Mouse (Mus musculus): ENCODE data around the gene Emid1.

Emid1 gene

DNA sequence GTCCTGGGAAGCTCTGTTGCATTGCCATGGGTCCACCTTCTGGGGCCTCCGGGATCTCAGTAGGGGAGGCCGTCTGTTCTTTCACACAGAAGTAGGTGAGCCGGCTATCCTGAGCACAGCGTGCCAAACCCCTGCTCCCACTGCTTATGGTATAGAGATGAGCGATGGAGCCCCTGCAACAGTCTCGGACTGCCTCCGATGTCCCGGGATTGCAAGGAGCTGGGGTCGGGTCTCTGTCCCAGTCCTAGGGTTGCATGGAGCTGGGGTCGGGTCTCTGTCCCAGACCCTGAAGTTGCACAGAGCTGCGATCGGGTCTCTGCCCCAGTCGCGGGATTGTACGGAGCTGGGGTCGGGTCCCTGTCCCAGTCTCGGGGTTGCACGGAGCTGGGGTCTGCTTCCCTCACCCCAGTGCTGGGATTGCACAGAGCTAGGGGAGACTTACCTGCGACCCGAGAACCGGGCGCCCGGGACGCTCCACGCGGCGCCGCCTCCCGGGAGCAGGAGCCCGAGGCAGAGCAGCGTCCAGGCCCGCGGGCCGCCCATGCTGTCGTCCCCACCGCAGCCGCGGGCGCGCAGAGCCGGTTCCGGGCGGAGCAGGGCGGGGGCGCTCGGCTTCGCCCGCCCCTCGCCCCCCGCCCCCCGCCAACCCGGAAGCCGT is at the start of gene Emid1:
TSS of gene Emid1 (minus strand) at position 578 of the 658 bp plus-strand sequence.
- DNase-seq (ENCODE audit: low spot score) = no peak

- no peak for DNase-seq (ENCODE audit: low spot score)
Measured at GRCm38 (mm10) chr11:5199879-5200278, 47.8 kb upstream of the Emid1 start.

GRCm38 (mm10) chr11:5197068-5197467 is 45.0 kb upstream of the Emid1 start:
- DNase-seq (ENCODE audit: low spot score) = no peak

DNA sequence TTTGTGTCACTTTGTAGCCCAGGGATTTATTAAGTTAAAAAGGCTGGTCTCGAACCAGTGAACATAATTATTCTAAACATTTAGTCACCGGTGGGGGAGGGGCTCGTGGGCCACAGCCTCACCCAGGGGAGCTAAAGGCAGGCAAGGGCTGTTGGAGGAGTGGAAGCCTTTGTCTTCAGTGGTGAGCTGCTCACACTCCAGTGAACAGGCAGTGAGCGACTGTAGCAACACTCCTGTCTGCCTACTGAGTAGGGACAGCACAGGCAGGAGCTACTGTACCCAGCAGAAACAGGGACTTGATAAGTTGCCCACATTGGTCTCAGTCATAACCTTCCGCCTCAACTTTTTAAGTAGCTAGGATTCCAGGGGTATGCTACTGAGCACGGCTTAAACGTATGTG is 44.5 kb upstream of the Emid1 start:
- no peak for DNase-seq (ENCODE audit: low spot score)

GRCm38 (mm10) chr11:5193576-5193881 is 41.5 kb upstream of the Emid1 start:
- DNase-seq (ENCODE audit: low spot score) = no peak

GRCm38 (mm10) chr11:5192840-5193575 is 41.0 kb upstream of the Emid1 start:
- DNase-seq (ENCODE audit: low spot score) = no peak

DNA sequence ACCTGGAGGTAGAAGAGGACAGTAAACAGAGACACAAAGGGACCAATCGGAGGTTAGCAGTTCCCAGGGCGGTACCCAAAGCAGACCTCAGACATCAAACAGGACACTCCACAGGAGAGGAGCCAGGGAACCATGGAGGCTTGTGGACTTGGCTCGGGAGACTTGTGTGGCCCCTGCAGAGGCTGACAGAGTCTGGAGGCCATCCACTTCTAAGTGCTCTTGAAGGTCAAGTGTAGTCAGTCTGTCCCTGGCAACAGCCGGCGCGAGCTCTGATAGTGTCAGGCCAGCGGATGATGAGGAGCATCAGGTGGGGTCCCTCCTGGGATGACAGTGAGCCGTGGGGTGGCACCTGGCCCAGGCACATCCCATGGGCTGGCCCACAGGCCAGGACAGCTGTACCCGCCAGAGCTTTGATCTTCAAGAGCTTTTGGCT is 40.0 kb upstream of the Emid1 start:
- DNase-seq (ENCODE audit: low spot score) = no peak

DNA sequence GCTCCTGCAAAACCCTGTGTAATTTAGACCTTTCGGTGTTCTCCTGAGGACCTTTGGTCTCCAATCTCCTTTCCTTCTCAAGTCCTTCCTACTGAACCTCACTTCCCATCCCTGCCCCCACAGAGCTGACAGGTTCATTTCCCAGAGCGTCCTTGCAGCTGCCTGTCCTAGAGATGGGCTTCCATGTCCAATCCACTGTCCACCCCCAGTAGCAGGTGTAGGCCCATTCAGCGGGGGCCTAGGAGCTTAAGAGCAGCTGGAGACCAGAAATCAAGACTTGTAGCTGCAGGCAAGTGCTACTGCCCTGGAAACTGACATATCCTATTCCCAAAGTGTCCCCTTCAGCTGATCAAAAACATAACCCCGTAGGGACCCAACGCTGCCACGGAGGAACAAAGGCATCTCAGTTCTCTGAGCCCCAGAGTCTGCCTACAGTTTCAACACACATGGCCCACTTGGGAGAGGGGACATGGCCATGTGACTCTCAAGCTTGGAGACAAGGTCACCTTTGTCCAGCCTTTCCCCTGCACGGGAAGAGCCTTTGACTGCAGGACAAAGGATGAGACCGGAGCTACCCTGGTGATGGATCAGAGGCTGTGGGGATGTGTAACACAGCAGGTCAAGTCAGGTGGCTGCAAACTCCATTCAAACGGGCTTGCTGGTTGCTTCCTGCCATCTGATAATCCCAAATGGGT is 37.3 kb upstream of the Emid1 start:
- no peak for DNase-seq (ENCODE audit: low spot score)

DNA sequence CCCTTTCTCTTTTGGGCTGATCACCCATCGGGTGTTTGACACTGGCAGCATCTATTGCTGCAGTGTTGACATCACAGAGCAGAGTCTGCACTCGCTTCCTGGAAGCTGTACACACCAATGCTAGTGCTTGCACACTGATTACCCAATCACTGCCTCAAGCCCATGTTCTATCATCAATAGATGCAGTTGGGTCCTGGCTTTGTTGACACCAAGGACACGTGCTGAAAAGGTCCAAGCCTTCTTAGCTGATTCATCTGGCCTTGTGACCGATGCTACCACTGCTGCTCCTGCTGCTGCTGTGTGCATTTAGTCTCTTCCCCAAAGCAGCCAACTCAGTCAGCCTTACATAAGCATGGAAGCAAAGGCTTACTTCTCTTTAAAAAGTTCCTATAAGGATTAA is 36.1 kb upstream of the Emid1 start:
- DNase-seq (ENCODE audit: low spot score) = no peak

GRCm38 (mm10) chr11:5184832-5185231 is 32.8 kb upstream of the Emid1 start:
- DNase-seq (ENCODE audit: low spot score) = no peak

DNA sequence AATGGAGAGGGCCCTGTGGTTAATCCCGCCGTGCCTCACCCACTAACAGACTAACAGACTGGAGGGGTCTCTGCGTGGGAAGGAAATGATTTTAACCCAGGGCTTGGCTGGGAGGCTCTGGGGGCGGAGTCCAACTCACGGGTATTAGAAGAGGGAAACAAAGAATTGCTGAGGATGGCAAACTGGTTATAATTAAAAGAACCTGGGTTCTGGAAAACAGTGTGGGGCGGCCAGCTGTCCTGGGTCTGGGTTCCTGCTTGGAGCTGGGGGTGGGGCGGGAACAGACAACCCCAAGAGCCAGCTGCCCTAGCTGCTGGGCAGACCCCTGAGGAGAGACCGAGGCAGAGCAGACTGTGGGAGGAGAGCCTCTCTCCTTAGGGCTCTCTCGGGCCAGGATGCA is 32.2 kb upstream of the Emid1 start:
- DNase-seq (ENCODE audit: low spot score) = no peak

GRCm38 (mm10) chr11:5182870-5183269 is 30.8 kb upstream of the Emid1 start:
- DNase-seq (ENCODE audit: low spot score) = no peak

DNA sequence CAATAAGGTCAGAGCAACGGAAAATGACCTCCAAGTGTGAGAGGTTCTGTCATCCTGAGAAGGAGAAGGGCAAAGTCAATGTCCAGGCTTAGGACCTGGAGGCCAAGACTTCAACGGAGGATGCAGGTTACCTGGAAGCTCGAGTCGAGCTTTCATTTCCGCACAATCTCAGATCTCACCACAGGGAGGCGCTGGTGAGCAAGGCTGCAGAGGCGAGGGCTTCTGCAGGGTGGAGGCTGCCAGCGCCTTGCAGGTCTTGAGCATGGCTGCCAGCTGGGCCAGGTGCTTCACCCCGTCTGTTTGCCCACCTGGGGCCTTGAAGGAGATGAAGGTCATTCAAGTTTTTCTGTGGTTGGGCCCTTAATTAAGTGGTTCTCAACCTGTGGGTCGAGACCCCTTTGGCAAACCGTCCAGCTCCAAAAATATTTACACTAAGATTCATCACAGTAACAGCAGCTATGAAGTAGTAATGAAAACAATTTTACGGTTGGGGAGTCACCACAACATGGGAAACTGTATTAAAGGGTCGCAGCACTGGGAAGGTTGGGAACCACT is 29.9 kb upstream of the Emid1 start:
- DNase-seq (ENCODE audit: low spot score) = peak; percentile 61

- no peak for DNase-seq (ENCODE audit: low spot score)
Measured at GRCm38 (mm10) chr11:5179391-5179790, 27.3 kb upstream of the Emid1 start.

DNA sequence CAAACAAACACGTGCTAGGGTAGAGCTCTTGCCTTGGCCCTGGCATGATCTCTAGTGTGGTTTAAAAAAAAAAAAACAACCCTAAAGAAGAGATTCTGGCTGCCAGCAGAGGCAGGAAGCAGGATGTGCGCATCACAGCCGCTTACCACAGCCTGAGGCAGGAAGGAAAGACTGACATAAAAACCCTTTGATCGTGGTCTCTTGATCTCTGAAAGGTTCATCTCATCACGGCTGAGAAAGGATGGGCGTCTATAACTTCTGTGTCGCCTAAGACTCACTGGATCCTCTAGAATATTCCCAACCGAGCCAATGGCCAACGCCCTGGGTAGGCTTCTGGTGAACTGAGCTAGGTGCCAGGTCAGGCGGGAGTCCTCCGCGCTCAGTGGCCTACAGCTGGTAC is 25.1 kb upstream of the Emid1 start:
- DNase-seq (ENCODE audit: low spot score) = no peak

DNA sequence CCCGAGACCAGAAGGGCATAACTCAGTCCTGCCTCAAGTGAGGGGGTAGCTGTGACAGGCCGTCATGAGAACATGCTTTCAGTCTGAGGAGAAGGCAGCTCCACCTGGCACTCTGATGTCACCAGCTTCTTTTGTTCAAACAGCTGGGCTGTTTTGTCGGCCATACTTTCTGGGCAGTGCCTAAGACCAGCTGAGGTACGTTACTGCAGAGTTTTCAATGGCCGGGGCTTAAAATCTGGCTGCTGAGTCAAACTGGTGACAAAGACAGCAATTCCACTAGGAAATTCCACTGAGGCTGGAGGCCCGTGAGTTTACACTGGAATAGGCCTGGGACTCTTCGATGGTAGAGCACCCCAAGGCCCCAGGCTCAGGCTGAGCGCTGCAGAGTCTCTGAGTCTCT is 24.6 kb upstream of the Emid1 start:
- DNase-seq (ENCODE audit: low spot score) = no peak

DNA sequence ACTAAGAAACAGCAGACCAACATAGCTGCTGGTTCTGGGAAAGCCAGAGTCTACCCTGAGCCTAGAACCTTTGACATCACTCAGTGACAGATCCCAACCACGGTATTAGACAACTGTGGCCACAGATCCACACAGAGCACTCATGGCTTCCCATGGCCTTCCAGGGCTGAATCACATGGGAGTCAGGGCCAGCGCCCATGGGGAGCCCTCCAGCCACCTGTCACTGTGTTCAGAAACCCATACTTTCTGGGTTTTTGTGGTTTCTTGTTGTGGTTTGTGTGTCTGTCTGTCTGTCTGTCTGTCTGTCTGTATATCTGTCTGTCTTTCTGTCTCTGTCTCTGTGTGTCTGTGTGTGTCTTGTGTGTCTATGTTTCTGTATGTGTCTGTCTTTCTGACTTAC is 23.8 kb upstream of the Emid1 start:
- no peak for DNase-seq (ENCODE audit: low spot score)

- no peak for DNase-seq (ENCODE audit: low spot score)
Measured at GRCm38 (mm10) chr11:5175141-5175540, 23.1 kb upstream of the Emid1 start.

DNA sequence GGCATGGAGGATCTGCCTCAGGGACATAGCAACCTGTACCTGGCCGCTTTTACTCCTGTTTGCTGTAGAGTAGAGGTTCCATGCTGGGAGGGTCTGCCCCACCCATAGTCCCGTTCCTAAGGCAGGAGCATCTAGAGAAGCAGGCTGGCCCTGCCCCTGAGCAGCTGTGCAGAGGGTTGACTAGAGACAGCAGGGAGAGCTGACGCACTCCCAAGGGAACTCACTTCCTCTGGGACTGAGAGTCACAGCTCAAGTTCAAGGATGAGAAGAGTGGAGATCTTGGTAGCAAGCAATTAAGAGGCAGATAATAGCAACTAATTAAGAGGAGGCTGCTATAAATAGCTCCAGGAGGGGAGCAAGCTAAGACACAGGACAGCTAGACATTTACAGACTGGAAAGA is 20.8 kb upstream of the Emid1 start:
- no peak for DNase-seq (ENCODE audit: low spot score)

DNA sequence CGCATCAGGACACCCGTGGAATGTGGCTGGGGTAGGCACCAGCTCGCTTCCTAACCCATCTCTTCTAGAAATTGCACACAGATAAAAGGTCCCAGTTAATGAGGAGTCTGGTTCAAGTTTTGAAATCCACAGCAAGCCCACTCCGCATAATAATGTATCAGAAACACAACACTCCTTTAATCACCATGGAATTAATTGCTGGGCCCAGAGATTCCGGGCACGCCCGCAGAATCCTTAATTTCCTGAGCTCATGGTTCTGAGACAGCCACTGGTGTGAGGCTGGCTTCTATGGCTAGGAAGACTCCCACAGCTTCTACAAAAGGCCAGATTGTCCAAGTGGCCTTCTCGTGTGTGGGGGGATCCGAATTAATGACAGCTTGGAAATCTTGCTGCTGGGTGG is 15.3 kb upstream of the Emid1 start:
- no peak for DNase-seq (ENCODE audit: low spot score)

DNA sequence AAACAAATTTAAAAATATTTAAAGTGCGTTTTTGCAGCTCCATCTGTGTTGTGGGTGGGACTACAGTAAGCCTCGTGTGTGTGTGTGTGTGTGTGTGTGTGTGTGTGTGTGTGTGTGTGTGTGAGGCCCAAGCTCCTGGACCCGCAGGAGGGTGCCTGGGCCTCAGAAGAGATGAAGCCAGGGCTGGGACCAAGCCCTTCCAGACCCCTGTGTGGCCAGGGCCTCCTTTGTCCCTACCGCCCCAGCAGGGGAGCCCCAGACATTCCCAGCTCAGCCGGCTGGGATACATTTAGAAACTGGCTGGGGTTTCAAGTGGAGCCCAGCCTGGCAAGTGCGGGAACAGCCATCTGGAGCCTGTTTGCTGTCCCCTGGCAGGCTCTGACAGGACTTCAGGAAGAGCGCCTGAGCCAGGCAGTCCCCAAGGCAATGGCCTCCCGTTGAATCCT is 13.4 kb upstream of the Emid1 start:
- DNase-seq (ENCODE audit: low spot score) = no peak

DNA sequence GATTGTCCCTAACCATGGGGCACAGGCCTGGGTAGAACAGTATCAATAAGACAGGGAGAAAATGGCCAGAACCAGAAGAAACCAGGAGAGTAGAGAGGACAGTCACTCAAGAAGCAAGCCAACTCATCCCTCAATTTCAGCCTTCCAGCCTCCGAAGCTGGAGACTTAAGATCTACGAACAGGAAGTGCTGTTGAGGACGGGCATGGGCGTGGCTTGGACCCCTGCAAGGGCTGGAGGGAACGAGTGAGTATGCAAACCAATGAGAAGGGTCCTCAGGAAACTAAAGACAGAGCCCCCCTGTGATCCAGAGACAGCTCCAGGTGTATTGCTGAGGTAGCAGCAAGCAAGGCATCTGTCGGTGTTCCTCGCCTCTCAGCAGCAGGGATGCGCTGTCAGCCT is 12.3 kb upstream of the Emid1 start:
- DNase-seq (ENCODE audit: low spot score) = no peak

DNA sequence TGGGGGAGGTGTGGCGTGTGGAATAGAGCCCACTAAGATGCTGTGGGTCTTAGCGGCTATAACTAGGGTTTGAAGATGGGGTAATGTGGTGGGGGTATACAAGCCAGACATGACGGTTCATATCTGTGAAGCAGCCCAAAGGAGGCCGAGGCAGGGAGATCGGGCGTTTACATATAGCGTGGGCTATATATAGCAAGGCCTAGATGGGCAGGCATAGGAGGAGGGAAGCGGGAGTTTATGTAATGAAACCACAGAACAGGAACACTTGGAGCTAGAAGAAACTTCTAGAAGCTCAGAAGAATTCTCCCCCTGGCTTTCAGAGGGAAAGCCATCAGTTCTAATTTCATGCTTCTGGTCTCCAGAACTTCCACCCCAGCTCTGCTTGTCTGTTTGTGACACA is 11.4 kb upstream of the Emid1 start:
- DNase-seq (ENCODE audit: low spot score) = no peak
